18 mouse cellular contexts compared by ENCODE assay signal in the genomic region with DNA sequence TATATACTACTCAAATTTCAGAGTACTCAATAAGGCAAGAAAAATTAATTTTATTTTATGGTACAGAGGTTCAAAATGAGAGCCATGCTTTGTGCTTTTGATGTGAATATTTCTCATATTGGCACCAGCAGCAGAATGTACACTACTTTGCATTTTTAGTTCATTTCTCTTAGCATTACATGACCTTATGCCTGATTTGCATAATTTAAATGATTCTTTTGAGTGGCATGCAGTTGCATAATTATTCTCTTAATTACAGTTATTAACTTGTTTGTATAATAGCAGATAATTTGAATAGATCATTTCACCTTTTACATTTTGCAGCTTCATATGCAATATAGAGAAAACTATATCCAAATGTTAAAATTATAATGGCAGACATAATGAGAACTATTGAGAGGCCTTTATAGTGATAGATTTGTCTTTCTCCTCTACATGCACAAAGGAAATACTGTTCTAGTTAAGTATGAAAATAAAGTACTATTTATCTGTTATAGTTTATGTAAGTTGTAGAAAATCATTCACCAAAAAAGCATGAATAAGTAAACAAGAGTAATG.
DNase-seq lines count a peak whose midpoint lies in the region; ATAC-seq and TF ChIP-seq lines count a peak whose summit lies in the region.
"Had no signal": no experiment of that assay in that cellular context is flagged by ENCODE, and none has a peak within 500 bp of the region (broad histone marks: within the 10 kb centered on the region; RNA-seq: fewer than 3 reads in every experiment).

No protein-coding gene starts in this region.

- no peak overlapping the region for H3K9ac ChIP-seq in forebrain, embryonic 13.5 days
- H3K9ac ChIP-seq in forebrain, postnatal 0 days: no peak overlapping the region
- no peak overlapping the region for H3K9ac ChIP-seq in midbrain, embryonic 11.5 days (ENCODE audit: low read length)
- H3K9ac ChIP-seq in midbrain, embryonic 13.5 days (replicated peaks): no peak overlapping the region
- H3K9ac ChIP-seq in forebrain, embryonic 15.5 days (replicated peaks): no peak overlapping the region
- H3K9ac ChIP-seq: embryonic facial prominence, embryonic 12.5 days had no signal

- no peak overlapping the region for H3K27ac ChIP-seq in forebrain, embryonic 13.5 days
- no peak overlapping the region for H3K27ac ChIP-seq in forebrain, postnatal 0 days (ENCODE audit: low read depth, low read length)
- no peak overlapping the region for H3K27ac ChIP-seq in midbrain, embryonic 11.5 days (ENCODE audit: low read depth, low read length)
- no peak overlapping the region for H3K27ac ChIP-seq in midbrain, embryonic 13.5 days
- no peak overlapping the region for H3K27ac ChIP-seq in forebrain, embryonic 15.5 days (replicated peaks)
- H3K27ac ChIP-seq: embryonic facial prominence, embryonic 10.5 days; embryonic facial prominence, embryonic 12.5 days had no signal

- H3K4me3 ChIP-seq in forebrain, embryonic 13.5 days: no peak overlapping the region
- no peak overlapping the region for H3K4me3 ChIP-seq in forebrain, postnatal 0 days (ENCODE audit: low read depth, low read length)
- no peak overlapping the region for H3K4me3 ChIP-seq in midbrain, embryonic 11.5 days (ENCODE audit: low read depth, low read length)
- no peak overlapping the region for H3K4me3 ChIP-seq in midbrain, embryonic 13.5 days (replicated peaks)
- H3K4me3 ChIP-seq in forebrain, embryonic 15.5 days: no peak overlapping the region
- H3K4me3 ChIP-seq: embryonic facial prominence, embryonic 10.5 days; embryonic facial prominence, embryonic 12.5 days; erythroblast, embryonic 14.5 days had no signal

- H3K27me3 ChIP-seq in forebrain, embryonic 13.5 days: no peaks in the 10 kb centered on the region
- H3K27me3 ChIP-seq in forebrain, postnatal 0 days (ENCODE audit: insufficient read depth, low read length): no peaks in the 10 kb centered on the region
- H3K27me3 ChIP-seq in midbrain, embryonic 11.5 days (ENCODE audit: control insufficient read depth, insufficient read depth, low read length): no peaks in the 10 kb centered on the region
- H3K27me3 ChIP-seq in midbrain, embryonic 13.5 days: no peaks in the 10 kb centered on the region
- no peaks in the 10 kb centered on the region for H3K27me3 ChIP-seq in forebrain, embryonic 15.5 days
- H3K27me3 ChIP-seq: embryonic facial prominence, embryonic 12.5 days had no signal

- H3K4me2 ChIP-seq in forebrain, embryonic 13.5 days: no peak overlapping the region
- H3K4me2 ChIP-seq in forebrain, postnatal 0 days (ENCODE audit: low read depth): no peak overlapping the region
- no peak overlapping the region for H3K4me2 ChIP-seq in midbrain, embryonic 11.5 days
- H3K4me2 ChIP-seq in midbrain, embryonic 13.5 days (replicated peaks): no peak overlapping the region
- no peak overlapping the region for H3K4me2 ChIP-seq in forebrain, embryonic 15.5 days (replicated peaks)
- H3K4me2 ChIP-seq: embryonic facial prominence, embryonic 12.5 days had no signal

- peak; percentile 72 for ATAC-seq in forebrain, embryonic 13.5 days
- ATAC-seq in forebrain, postnatal 0 days: no peak
- ATAC-seq in midbrain, embryonic 11.5 days (ENCODE audit: low FRiP score): no peak
- ATAC-seq in midbrain, embryonic 13.5 days: no peak
- peak; percentile 69; the same call in 1 of the 2 replicates for ATAC-seq in forebrain, embryonic 15.5 days (replicated peaks)
- ATAC-seq in erythroblast, adult 5-6 weeks (replicated peaks; ENCODE audit: low FRiP score, poor library complexity, severe bottlenecking): no peak

- no peaks in the 10 kb centered on the region for H3K36me3 ChIP-seq in forebrain, embryonic 13.5 days (ENCODE audit: poor library complexity, severe bottlenecking)
- H3K36me3 ChIP-seq in forebrain, postnatal 0 days (ENCODE audit: insufficient read depth): no peaks in the 10 kb centered on the region
- no peaks in the 10 kb centered on the region for H3K36me3 ChIP-seq in midbrain, embryonic 11.5 days (ENCODE audit: control insufficient read depth, insufficient read depth, low read length)
- no peaks in the 10 kb centered on the region for H3K36me3 ChIP-seq in midbrain, embryonic 13.5 days
- H3K36me3 ChIP-seq in forebrain, embryonic 15.5 days: no peaks in the 10 kb centered on the region
- H3K36me3 ChIP-seq: embryonic facial prominence, embryonic 10.5 days; embryonic facial prominence, embryonic 12.5 days had no signal

- DNase-seq in forebrain, postnatal 0 days: no peak
- DNase-seq in midbrain, embryonic 11.5 days (ENCODE audit: low spot score, missing footprints): peak; percentile 35
- DNase-seq in layer of hippocampus, adult 9-10 months (ENCODE audit: low spot score): no peak
- DNase-seq: adrenal gland, adult 2 months; adrenal gland, postnatal 10 days; adrenal gland, postnatal 25 days; cerebellum, adult 11-12 months; cerebellum, adult 2 months; cerebellum, adult 9-10 months; cerebellum, postnatal 10 days; cerebellum, postnatal 25 days had no signal

- TF ChIP-seq CTCF in forebrain, postnatal 0 days (IDR thresholded peaks at IDR 0.05; ENCODE audit: low read depth): no peak

- no peaks in the 10 kb centered on the region for H3K4me1 ChIP-seq in forebrain, embryonic 13.5 days
- no peaks in the 10 kb centered on the region for H3K4me1 ChIP-seq in forebrain, postnatal 0 days (ENCODE audit: insufficient read depth)
- no peaks in the 10 kb centered on the region for H3K4me1 ChIP-seq in midbrain, embryonic 11.5 days (ENCODE audit: control insufficient read depth, insufficient read depth, low read length)
- no peaks in the 10 kb centered on the region for H3K4me1 ChIP-seq in midbrain, embryonic 13.5 days (replicated peaks)
- no peaks in the 10 kb centered on the region for H3K4me1 ChIP-seq in forebrain, embryonic 15.5 days
- H3K4me1 ChIP-seq: embryonic facial prominence, embryonic 10.5 days; embryonic facial prominence, embryonic 12.5 days had no signal

- no peaks in the 10 kb centered on the region for H3K9me3 ChIP-seq in forebrain, embryonic 13.5 days (replicated peaks)
- 0 out of 2 replicates have a peak, but pooled peaks cover 4% of the 10 kb centered on the region for H3K9me3 ChIP-seq in forebrain, postnatal 0 days (ENCODE audit: low read length)
- no peaks in the 10 kb centered on the region for H3K9me3 ChIP-seq in midbrain, embryonic 11.5 days (ENCODE audit: control insufficient read depth, low read length)
- H3K9me3 ChIP-seq in midbrain, embryonic 13.5 days: no peaks in the 10 kb centered on the region
- H3K9me3 ChIP-seq in forebrain, embryonic 15.5 days: no peaks in the 10 kb centered on the region
- H3K9me3 ChIP-seq: embryonic facial prominence, embryonic 10.5 days; embryonic facial prominence, embryonic 12.5 days had no signal

Comparison
In these comparisons a context has a peak if more than half of its experiments do, and no peak if none do; other contexts are left out.
1. ATAC-seq: peak in forebrain, embryonic 13.5 days (single experiment) and forebrain, embryonic 15.5 days (single experiment); none in forebrain, postnatal 0 days (single experiment), midbrain, embryonic 11.5 days (single experiment), midbrain, embryonic 13.5 days (single experiment) and erythroblast, adult 5-6 weeks (single experiment).